Mouse (Mus musculus) myocyte (in vitro differentiated cells): ENCODE results near the gene Tmem120b.

Source experiments
- CEBPB ChIP-seq: IDR thresholded peaks from 2 replicates; pipeline ENCODE4 v1.6.1; 2011; ENCODE audit warnings: mild to moderate bottlenecking, moderate library complexity; ENCODE audit not compliant: poor library complexity, insufficient read depth, severe bottlenecking
- E2F4 ChIP-seq: IDR thresholded peaks from one replicate; pipeline ENCODE4 v1.6.1; 2011; ENCODE audit warnings: mild to moderate bottlenecking, control low read depth, moderate library complexity; ENCODE audit not compliant: insufficient read depth
- POLR2A ChIP-seq: IDR thresholded peaks from one replicate; pipeline ENCODE4 v1.6.1; 2011; ENCODE audit warnings: low read depth, mild to moderate bottlenecking, control low read depth, moderate library complexity; ENCODE audit not compliant: insufficient read length
- REST ChIP-seq: IDR thresholded peaks from one replicate; pipeline ENCODE4 v1.6.1; 2011; ENCODE audit warnings: mild to moderate bottlenecking, control low read depth, moderate library complexity; ENCODE audit not compliant: insufficient read depth, insufficient read length
- TCF3 ChIP-seq: IDR thresholded peaks from one replicate; pipeline ENCODE4 v1.6.1; 2011; ENCODE audit warnings: low read depth, control low read depth; ENCODE audit not compliant: insufficient read length
- USF1 ChIP-seq: IDR thresholded peaks from one replicate; pipeline ENCODE4 v1.6.1; 2011; ENCODE audit warnings: low read depth, mild to moderate bottlenecking, control low read depth, moderate library complexity

GRCm38 (mm10) chr5:123058251-123059102 lies 9.7 kb upstream of the Tmem120b start:
- TF ChIP-seq CEBPB (no peak), E2F4 (no peak), POLR2A (no peak), USF1 (no peak), REST (no peak), TCF3 (no peak)
